Mouse (Mus musculus) retina, postnatal 7 days (tissue): ENCODE data around the gene Kirrel.

Experiments used
- DNase-seq: peaks from one replicate; pipeline ENCODE4 v3.0.0-alpha.2; 2012; ENCODE audit warnings: low read depth, low spot score

The Kirrel gene

DNA sequence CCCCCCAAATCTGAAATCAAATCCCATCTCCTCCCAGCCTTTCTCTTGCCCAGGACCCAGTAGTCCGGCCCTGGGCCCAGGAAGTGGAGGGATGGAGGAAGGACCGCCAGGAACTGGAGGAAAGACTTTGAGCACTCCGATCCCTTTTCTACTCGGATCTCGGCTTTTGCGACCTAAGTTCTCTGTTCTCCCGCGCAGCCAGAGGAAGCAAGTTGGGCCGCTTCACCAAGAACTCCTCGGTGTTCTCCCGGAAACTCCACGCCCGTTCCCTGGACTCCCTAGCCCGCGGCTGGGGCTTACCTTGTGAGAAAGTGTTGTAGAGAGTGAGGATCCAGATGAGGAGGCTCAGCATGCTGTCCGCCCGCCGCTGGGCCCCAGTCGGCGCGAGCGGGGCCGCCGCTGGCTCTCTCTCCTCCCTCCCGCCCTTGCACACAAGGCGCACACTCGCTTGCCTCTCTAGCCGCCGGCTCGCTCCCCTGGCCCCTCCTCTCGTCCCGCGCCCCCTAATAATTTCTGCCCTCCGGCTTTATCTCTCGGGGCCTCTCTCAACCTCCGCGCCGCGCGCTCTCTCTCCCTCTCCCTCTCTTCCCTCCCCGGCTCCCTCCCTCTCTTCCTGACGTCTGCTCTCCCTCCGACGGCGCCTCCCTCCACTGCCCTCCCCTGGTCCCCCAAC, at the start of gene Kirrel:
TSS of gene Kirrel (minus strand) at position 652 of the 673 bp plus-strand sequence.
- DNase-seq, result peak; percentile 75

- no peak for DNase-seq
Measured at GRCm38 (mm10) chr3:87223636-87224035, 49.1 kb upstream of the Kirrel start.

DNA sequence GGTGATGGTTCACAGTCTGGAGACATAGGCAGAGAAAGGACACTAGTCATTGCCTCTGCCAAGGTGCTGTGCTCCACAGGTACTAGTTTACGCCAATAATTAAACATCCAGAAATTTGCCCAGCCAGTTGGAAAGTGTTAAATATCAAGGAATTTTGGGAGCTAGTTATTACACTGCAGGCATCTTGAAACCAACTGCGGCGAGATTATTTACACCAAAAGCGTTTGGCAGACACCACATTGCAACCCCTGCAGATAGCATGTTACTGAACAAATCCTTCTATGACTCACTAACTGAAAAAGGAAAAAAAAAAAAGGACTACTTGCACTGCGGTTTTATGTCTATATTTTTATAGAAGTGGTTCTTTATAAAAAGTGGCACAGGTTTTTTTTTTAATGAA, 47.8 kb upstream of the Kirrel start:
- DNase-seq, result no peak

DNA sequence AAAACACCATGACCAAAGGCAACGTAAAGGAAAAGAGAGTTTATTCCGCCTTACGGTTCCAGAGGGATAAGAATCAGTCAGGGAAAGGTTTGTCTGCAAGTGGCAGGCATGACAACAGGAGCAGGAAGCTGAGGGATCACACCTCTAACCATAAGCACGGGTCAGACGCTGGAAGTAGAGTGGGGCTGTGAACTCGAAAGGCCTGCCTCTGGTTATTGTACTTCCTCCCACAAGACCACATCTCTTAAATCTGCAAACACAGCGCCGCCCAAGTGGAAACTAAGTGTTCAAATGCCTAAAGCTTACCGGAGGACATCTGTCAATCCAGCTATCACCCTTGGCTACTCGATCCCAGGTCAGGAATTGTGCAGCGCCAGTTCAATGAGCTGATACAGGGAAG, 40.6 kb upstream of the Kirrel start:
- DNase-seq, result no peak

GRCm38 (mm10) chr3:87214221-87214864, 39.8 kb upstream of the Kirrel start:
- no peak for DNase-seq

GRCm38 (mm10) chr3:87206336-87207075, 32.0 kb upstream of the Kirrel start:
- no peak for DNase-seq

- no peak for DNase-seq
Measured at GRCm38 (mm10) chr3:87196637-87197036, 22.1 kb upstream of the Kirrel start.

- no peak for DNase-seq
Measured at GRCm38 (mm10) chr3:87195041-87195440, 20.5 kb upstream of the Kirrel start.

- no peak for DNase-seq
Measured at GRCm38 (mm10) chr3:87194591-87194990, 20.0 kb upstream of the Kirrel start.

DNA sequence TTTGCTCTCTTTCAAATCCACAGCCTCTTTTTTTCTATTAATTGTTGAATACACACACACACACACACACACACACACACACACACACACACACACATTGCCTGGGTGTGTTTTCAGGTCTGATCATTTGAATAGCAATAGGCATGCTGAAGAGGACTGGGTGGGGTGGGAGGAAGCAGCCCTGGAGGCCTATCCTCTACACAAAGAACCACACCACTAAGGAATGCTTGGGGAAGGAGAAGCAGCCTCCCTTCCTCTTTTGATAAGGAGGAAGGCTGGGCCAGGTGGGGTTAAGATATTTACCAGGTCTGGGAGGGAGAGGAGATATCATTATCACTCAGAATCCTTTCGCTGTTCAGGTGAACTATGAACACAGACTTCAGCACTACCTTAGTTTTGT, 19.2 kb upstream of the Kirrel start:
- no peak for DNase-seq

DNA sequence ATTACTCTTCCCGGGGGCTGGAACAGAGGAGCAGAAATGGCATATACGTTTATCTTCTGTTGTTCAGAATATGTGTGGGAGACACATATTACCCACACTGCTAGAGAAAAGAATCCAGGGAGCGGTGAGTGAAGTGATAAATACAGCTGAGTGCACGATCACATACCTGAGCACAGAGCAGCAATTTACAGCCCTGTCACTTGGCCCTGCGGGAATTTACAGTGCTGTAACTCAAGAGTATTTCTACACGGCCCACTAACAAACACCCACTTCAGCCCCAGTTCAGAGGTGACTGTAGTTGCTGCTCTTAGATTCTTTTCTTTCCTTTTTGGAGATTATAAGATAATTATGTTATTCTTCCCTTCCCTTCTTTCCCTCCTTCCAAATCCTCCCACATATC, 18.8 kb upstream of the Kirrel start:
- no peak for DNase-seq

GRCm38 (mm10) chr3:87176687-87177086, 2.1 kb upstream of the Kirrel start:
- no peak for DNase-seq

- DNase-seq, result no peak
Measured at GRCm38 (mm10) chr3:87175438-87175815, 880 bp upstream of the Kirrel start.

DNA sequence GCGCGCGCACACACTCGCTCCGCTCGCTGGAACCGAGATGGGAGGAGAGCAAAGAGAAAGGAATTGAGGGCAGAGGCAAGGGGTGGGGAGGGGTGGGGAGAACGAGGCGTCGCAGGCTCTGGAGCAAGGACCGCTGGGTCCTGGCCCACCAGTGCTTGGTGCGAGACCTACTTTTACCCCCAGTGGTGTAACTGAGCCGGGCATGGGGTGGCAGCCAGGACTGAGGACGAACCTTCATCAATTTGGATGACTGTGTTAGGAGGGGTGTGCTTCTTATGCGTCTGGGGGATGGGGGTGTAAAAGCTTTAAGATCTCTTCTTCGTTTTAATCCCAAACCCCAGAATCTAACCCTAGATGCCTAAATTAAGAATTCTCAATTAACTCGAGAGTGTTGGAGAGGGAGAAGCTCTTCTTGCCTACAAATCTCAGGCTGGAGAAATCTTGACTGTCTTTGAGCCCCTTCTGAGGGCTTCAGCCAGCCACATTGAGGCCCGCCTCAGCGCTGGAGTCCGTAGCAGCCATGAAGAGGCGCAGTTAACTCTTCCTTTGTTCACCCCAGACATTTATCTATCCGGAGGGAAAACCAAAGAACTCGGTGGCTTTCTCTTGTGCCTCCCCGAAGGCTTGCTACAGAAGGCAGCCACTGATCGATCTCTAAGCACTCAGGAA, 356 bp upstream of the Kirrel start:
- DNase-seq, result no peak

DNA sequence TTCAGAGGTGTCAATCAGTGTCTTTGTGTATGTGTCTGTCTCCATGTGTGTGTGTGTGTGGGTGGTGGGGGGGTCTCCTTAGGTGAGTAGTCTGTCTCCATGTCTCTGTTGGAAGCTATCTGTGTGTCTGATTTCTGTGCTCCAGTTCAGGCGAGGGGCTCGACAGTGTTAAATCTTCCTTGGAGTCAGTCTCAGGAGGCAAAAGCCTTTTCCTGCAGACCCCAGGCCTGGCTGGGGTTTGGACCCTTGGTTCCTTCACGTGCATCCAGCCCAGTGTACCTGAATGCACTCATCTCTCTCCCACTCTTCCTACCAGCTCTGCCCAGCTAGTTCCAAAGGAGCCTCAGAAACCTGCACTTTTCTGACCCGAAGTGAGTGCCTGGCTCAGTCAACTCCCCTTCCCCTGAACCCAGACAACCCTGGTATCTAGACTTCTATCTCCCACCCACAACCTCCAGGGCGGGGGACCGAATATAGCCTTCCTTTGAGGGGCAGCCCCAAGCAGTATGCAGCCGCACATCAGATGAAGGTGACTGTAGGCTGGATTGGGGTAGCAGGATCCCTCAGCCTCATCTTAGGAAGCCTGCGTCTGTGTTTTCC, 961 bp downstream of the Kirrel start:
- no peak for DNase-seq

DNA sequence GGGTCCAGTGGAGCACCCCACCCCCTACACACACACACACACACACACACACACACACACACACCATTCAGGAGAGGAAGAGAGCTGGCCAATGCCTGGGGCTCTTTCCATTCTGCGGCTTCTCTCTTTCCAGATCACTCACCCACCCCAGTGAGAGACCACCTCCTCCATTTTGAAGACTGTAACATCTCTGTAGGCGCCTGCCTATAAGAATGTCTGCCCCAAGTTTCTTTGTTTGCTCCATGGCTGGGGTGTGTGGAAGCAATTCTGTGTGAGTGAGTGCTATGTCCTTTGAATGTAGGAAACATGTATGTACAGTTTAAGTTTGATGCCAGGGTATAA, 1.5 kb downstream of the Kirrel start:
- DNase-seq, result no peak

- no peak for DNase-seq
Measured at GRCm38 (mm10) chr3:87172351-87173102, 2.0 kb downstream of the Kirrel start.

GRCm38 (mm10) chr3:87171201-87172100, 3.1 kb downstream of the Kirrel start:
- DNase-seq, result no peak

GRCm38 (mm10) chr3:87169402-87170015, 5.0 kb downstream of the Kirrel start:
- no peak for DNase-seq

- DNase-seq, result no peak
Measured at GRCm38 (mm10) chr3:87168756-87169155, 5.8 kb downstream of the Kirrel start.
